Mouse (Mus musculus): ENCODE measurements around the gene Zgrf1.

Gene Zgrf1

DNA sequence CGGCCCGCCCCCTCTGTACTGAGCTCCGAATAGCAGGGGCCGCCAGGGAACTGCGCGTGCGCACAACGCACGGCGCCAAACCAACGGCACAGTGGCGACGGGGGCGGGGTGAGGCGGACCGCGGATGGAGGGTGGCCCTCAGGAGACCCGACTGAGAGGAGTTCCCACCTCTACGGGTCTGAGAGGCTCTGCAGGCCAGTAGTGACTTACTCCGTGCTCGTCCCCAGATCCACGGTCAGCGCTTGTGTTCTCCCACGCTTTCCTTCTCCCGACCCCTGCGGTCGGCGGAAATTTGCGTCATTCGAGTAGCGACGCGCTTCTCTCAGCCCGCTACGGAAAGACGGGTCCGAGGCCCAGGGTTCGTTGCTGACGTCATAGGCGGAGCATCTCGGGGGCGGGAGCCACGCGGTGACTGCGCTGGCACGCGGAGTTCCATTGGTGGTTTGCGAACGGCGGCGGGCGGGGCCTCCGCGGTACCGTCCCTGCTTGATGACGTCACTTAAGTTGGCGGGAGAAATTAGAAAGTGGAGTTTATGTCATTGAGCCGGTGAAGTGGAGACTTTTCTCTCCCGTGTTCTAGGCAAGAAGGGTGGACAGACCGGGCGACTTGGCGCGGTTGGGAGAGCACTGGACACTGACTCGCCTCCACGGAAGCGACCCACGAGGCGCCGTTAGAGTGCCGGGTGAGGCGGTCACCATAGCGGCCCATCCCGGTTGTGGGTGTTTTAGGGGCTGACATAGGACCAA, at the start of gene Zgrf1, which contains the start of gene Larp7:
Gene Zgrf1, plus strand, starts transcription at position 517 of the 747 bp plus-strand sequence.
Gene Larp7, minus strand, starts transcription at position 377 of the 747 bp plus-strand sequence.
- peak; percentile 99 for DNase-seq

DNA sequence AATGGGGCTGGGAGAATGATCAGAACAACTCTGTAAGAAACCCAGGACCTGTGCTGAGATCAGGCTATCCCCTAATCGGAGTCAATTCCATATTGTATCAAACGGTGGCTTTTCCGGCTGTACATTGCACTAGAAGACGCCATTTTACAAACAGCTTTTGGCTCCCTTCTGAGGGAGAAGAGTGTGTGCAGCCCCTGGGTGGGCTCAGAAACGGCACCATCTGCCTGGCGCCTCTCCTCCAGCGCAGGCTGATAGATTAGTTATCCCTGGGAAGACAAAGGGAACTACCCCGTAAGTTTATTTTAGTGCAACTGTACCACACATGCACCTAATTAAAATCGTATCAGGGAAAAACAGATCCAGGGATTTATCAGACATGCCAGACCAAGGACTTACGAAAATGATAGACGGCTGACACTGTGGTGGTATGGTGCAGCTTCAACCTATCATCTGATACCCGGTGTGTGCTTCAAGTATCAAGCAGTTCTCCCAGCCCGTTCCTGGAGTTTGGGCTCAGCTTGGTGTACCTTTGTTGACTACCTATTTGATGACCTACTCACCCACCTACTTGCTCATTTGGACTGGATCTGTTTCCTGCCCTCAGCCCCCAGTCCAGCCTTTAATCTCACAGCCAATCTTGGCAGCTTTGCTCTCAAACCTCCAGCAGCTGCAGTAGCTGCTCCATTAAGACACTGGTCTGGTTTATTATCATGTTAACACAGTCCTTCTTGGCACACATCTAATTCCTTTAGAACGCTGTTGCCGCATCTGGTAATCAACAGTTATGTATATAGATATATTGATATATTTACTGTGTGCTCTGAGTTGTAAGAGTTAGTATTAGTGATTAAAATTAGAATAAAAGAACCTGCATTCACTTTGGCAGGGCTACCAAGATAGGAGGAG, 45.2 kb upstream of the Zgrf1 start:
- DNase-seq = no peak

DNA sequence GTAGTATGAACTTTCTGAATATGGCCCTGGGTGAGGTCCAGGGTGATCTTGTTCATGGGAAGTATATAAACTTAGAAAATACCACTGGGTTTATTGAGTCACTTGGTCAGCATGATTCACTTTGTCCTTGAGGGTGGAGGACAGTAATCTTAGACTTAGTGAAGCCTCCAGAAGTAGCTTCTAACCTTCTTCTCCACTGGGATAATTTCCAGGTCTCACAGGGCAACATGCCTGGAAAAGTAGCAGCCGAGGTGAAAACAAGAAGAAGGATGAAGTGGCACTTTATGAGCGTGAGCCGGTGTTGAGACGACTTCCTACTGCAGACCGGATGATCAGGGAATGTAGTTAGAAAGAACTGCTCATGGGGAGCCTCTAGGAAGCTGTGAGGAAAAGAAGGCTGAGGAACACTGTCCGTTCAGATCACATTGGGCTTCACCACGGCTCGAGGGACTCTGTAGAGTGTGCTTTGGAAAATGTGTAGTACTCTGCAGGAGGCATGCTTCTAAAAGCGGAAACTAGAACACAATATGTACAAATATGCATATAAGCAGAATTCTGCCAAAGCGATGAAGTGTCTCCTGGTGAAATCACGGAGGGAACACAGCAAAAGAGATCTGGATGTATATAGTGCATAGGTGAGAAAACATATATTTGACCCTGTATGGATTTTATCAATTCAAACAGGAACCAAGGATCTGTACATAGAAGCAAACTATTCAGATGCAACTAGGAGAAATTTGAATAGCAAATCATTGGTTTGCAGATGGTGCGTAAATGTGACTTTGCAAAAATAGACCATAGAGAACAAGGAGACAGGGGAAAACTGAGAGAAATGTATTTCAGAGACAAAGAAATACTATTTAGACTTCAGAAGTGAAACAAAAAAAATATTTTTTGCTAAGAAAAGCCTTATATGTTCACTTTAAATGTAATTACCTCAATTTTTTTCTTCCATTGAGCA, 41.2 kb upstream of the Zgrf1 start:
- no peak for DNase-seq

DNA sequence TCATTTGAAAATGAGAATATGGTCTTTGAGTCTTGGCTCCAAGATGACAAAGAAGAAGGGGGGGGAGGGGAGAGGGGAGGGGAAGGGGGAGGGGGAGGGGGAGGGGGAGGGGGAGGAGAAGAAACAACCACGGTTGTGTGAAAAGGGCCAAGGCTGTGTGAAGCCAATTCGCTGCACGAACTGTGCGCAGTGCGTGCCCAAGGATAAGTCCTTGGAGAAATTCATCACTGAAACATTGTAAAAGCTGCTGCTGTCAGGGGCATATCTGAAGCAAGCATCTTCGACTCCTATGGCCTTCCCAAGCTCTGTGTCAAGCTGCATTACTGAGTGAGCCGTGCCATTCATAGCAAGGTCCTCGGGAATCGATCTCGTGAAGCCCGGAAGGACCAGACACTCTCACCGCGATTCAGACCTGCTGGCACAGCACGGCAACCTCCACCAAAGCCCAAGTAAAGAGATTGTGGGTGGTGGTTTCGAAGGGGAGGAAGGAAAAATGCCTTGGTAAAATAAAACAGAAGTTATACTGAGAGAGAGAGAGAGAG, 40.4 kb upstream of the Zgrf1 start:
- DNase-seq = no peak

DNA sequence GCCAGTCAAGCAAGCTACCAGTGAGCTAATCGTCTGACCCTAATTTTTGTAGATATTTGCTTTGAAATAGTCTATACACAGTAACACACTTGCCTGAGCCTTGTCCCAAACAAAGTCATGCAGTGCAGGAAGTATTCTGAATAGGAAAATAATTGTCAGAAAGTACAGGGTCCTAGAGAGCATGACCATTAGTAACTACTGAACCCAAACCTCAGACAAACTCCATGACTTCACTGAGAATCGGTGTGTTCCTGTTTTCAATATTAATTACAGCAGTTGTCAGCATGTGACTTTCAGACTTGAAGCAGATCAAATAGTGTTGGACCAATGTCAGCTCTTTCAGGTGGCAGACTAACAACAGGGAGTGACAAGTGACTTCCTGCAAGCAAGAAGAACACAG, 39.6 kb upstream of the Zgrf1 start:
- no peak for DNase-seq

DNA sequence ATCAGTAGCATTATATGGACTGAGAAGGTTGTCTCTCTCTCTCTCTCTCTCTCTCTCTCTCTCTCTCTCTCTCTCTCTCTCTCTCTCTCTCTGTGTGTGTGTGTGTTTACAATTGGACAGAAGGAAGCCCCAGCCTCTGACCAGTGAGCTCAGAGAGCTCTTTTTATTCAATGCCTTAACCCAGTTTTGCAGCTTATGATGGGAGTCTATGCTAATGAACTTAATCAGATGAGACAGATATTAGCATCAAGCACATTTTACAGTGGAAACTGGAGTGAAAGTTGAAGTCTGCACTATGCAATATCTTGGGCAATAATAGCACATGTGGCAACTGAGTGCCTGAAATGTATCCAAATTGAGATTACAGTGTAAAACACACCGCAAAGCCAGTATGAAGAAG, 38.0 kb upstream of the Zgrf1 start:
- DNase-seq = no peak

DNA sequence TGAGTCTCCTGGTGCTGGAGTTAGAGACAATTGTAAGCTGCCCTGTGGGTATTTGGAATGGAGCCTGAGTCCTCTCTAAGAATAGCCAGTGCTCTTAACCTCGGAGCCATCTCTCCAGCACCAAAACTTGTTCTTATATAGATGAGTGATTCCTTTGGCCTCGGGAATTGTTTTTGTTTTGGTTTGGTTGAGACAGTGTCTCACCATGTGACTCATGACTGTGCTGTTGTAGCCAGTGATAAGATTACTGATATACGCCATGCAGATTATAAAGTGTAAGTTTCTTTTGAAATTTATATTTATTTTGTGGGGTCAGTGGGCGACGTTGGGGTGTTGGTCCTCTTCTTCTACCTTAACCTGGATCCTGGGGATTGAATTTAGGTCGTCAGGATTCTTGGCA, 33.0 kb upstream of the Zgrf1 start:
- no peak for DNase-seq

DNA sequence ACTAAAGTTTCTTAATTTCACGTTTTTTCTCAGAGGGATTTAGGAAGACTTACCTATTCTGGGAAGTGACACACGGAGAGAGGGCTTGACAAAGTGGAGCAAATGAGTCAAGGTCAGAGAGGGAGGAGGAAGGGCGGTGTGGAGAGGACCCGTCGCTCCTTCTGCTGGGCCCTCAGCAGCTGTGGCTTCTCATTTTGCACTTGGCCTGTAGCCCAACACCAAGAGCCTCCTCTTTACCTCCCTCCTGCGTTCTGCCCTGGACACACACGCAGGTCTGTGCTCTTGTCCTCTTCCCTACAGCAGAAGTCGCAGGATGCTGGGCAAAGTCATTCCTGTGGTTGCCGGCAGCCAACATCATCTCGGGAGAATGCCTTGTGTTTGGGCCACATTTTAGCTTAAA, 32.1 kb upstream of the Zgrf1 start:
- DNase-seq = no peak

DNA sequence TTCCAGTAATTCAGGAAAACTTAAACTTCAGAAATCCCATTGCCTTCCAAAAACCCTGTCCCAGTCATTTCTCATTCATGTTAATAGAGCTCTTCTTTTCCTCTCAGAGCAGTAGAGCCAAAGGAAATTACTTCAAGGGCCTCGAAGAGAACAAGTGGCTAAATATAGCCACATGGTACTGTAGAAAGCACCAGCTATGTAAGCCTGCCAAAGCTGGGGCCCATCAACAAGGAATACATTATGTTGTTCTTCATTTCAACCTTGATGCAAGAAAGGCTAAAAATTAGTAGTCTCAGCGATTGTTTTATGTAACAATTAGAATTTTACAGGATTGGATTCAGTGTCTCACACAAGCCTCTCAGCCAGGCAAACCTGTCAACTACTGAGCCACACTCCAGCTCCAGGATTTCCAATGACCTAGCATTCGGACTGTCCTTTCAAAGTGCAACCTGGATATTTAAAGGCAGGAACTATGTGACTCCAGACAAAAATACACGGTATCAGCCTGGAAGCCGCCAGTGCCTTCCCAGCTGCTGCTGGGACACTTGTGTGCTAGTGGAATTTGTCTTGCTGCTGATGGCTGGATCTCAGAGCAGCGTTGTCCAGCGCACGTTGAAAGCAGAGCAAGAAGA, 28.0 kb upstream of the Zgrf1 start:
- no peak for DNase-seq

DNA sequence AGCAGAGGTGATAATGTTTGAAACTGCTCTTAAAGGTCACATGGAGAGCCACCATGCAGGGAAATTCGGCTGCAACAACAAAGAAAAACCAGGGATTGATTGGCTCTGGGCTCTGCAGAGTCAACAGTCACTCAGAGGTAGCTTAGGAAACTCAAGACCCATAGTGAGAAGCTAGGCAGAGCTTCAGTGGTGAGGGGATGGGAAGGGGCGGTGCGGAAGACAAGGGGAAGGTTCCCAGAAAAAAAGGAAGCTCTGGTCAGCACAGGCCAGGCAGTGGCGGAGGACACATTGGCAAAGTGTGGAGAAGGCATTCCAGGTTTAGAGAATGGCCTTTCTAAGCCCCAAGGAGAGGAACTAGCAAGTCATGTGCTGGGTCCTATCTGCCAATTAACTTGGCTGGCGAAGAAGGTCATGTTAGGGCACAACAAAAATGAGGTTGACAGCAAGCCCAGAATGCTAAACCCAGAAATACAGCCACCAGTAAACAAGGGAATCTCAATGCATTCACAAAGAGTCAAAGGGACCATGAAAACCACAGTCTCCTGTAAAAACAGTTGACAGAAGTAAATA, 25.7 kb upstream of the Zgrf1 start:
- peak; percentile 1 for DNase-seq

DNA sequence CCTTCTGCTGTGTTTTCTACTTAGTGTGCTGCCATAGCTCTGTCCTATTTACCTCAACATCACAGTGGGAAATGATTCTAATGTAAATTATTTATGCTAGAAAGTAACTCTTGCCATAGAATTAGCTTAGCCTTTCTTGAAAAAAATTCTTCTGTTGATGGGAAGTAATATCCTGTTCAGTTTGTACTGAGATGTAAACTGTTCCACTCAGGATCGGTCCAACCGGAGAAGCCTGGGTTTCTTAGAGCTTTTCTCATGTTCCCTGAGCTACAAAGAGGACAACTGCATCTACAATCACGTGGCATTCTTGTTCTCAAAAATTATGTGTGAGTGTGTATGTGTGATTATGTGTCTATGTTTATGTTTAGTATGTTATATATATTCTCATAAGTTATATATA, 24.1 kb upstream of the Zgrf1 start:
- DNase-seq = no peak

DNA sequence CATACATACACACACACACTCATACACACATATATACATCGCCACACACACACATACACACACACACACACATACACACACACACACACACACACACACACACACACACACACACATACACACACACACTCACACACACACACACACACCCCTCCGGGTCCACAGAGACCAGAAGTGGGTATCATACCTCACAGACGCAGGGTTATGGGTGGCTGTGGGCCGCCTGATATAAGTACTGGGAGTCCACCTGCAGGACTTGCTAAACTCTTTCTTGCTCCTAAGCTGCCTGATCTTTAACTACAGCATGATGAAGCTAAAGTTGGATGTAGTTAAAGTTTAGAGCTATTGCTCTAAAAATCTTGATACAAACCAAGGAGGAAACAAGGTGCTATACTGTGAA, 23.5 kb upstream of the Zgrf1 start:
- DNase-seq = no peak

DNA sequence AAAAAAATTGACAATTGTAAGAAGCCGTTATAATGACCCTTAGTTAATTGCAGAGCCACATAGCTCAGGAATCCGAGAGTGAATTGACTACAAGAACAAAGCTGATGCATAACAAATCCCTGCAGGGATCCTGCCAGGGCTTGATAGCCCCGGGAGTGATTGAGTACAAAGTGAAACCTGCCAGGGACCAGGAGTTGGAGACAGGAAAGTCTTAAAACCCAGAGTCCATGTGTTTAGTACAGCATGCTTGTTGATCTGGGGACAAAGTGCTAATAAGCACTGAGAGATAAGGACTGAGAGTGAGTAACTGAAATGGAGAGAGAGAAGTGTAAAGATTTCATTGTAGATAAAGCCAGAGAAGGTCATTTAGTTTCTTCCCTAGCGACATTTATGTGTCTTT, 23.0 kb upstream of the Zgrf1 start:
- DNase-seq = no peak

DNA sequence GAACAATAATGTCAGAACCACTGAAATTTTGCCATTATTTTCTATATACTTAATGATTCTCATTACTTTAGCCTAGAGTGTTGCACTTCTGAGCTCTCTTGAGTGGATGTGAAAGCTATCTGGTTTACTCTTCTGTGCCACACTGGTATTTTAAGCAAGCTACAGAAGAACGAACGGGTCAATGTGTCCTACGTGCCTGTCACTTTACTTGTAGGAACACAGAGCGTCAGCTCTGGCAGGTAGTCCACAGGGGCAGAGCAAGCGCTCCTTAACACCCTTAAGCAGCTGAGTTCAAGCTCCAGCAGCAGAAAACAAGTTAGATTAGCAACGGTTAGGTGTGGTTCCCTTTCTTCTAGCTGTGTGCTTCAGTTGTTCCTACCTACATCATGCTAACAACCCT, 14.1 kb upstream of the Zgrf1 start:
- no peak for DNase-seq

DNA sequence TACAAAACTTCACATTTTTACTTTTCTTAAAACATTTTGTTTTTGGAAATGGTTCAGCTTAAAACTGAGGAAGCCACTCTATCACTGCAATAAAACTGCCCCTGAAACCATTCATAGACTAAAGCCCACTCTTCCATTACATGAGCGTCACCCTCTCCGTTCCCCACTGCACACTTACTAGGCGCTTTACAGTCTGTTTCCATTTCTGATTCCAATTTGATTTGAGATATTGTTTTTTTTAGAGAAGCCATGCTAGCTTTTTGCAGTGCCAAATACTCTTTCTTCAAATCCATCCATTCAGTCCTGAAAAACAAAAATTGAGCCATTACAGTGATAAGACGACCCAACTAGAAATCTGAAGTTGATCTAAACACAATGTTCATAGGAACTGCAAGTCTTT, 9.3 kb upstream of the Zgrf1 start:
- DNase-seq = no peak

DNA sequence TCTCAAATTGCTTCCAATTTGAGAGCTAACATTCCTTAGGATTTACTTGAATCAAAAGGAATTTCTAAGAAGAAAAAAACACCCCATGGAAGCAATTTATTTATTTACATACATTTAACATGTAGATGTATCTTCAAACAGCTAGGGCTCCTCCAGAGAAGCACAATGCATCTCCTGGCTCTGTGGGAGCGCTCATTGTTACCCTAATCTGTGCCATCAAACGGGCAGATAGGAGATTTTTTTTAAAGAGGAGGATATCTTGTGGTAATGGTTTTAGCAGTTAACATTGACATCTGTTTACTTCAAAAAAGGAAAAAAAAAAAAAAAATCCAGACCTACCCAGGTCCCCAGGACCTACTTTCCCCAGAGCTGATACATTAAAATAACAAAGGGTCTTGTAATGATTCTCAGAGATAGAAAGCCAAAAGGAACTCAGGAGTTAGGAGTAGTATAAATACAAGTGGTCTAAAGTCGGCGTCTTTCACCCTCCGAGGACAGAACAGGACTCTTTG, 8.6 kb upstream of the Zgrf1 start:
- no peak for DNase-seq

DNA sequence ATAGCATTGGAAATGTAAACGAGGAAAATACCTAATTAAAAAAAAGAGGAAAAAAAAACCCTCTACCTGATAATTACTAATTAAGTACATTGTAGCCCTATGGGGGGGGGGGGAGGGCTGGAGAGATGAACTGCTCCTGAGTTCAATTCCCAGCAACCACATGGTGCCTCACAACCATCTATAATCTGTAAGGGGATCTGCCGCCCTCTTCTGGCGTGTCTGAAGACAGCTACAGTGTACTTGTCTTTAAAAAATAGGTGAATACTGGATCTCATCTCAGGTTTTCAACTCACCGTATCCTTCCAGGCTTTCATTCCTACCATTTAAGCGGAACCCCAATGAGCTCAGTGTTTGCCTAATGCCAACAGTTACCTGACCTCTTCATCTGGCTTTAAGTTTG, 5.4 kb upstream of the Zgrf1 start:
- DNase-seq = peak; percentile 16

DNA sequence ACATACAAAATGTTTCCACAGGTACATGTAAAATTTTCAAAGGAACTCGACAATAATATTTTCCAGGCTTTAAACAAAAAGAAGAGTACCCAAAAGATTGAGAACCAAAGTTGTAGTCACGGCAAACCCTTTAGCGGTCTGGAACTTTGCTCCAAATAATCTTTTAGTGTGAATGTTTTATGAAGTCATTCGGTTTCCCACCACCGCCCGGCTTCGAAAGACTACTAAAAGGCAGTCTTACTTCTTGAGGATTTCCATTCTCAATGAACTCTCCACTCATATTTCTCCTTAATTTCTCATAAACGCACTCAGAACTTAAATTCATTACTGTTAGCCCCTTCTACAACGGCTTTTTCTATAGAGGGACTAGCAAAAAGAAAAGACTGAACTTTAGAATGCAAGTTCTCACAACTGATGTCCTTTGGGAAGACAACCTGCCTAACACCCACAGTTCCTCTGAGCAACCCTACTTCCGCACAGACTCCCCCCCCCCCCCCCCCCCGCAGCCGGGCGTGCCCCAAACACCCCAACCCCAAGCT, 786 bp upstream of the Zgrf1 start:
- no peak for DNase-seq

DNA sequence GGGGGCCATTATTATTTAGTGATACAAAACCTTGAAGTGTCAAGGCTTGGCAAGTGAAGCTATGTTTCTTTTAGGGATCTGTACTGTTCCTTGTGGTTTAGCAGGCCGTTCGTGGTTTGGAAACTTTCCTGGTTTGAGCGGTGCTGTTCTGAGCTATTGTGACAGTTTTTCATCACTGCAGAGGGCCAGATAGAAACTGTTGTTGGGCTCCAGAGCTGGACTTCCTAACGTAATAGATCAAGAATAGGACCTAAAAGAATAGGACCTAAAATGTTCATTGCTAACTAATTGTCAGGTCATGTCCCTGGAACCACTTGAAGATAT, 393 bp downstream of the Zgrf1 start:
- no peak for DNase-seq

DNA sequence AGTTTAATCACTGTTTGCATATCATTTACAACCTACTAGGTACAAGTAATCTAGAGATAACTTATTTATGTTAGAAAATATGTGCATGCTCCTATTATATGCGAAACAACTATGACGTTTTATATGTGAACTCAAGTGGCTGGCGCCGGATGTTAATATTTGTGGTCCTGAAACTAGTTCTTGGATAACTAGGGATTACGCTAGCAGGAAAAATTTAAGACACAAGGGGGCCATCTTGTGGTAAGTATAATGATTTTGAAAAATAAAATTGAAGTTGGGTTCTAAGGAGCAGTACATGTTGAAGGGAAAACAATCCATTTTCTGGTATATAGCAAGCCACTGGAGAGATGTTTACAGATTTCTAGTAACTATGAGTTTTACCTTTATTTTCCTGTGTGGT, 1.4 kb downstream of the Zgrf1 start:
- no peak for DNase-seq

DNA sequence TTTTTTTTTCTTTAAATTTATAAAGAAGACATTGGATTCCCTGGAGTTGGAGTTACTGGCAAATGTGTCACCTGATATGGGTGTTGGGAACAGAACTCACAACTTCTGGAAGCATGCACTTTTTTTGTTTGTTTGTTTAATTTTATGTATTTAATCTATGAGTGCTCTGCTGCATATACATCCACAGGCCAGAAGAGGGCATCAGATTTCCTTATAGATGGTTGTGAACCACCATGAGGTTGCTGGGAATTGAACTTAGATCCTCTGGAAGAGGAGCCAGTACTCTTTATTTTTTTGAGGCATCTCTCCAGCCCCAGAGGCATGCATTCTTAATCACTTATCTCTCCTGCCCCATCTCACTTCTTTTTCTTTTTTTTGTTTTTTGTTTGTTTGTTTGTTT, 4.9 kb downstream of the Zgrf1 start:
- DNase-seq = no peak

DNA sequence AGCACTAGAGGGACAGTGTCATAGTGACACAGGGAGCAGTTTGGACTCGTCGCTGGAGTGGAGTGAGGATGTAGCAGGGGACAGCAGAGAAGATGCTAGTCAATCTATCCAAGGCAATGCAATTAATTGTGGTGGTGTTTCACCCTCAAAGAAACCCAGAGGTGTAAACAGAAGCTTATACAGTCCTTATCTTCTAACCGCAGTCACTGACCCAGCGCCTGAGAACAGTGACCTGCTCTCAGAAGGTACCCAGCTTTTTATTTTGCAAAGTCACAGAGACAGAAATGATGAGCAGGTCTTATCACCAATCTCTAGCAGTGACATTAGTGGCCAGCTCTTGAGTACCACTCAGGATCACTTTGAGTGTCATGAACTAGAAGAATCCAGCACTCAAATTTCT, 9.7 kb downstream of the Zgrf1 start:
- DNase-seq = no peak
